Mouse (Mus musculus) midbrain, embryonic 12.5 days (tissue): Measurements from ENCODE around the gene Cpt1a. TPM values are rescaled to one million over a fixed set of nuclear protein-coding genes. Genes with fewer than 3 reads are reported as not detected.

Experiments
- ATAC-seq: fragments of 200-750 bp; cut with Nextera tagmentation; 2 replicates; pipeline ENCODE4 v1.8.0; 2017; ENCODE audit warnings: low read depth, moderate TSS enrichment, moderate library complexity; ENCODE audit not compliant: low FRiP score
- H3K27ac ChIP-seq: fragments of 300-500 bp; sonication (generic); replicated peaks from 2 replicates; pipeline ENCODE4 v1.5.1; 2016; ENCODE audit warnings: mild to moderate bottlenecking
- H3K27me3 ChIP-seq: fragments of 300-500 bp; sonication (generic); 2 replicates; pipeline ENCODE4 v1.6.1; 2016; ENCODE audit warnings: mild to moderate bottlenecking
- H3K36me3 ChIP-seq: fragments of 300-500 bp; sonication (generic); 2 replicates; pipeline ENCODE4 v1.6.1; 2016
- H3K4me1 ChIP-seq: fragments of 300-500 bp; sonication (generic); 2 replicates; pipeline ENCODE4 v1.6.1; 2016
- H3K4me2 ChIP-seq: fragments of 300-500 bp; sonication (generic); replicated peaks from 2 replicates; pipeline ENCODE4 v1.6.1; 2016; ENCODE audit warnings: mild to moderate bottlenecking, moderate library complexity
- H3K4me3 ChIP-seq: fragments of 300-500 bp; sonication (generic); 2 replicates; pipeline ENCODE4 v1.5.1; 2016; ENCODE audit warnings: mild to moderate bottlenecking
- H3K9ac ChIP-seq: fragments of 300-500 bp; sonication (generic); replicated peaks from 2 replicates; pipeline ENCODE4 v1.6.1; 2016; ENCODE audit warnings: mild to moderate bottlenecking, moderate library complexity
- H3K9me3 ChIP-seq: fragments of 300-500 bp; sonication (generic); 2 replicates; pipeline ENCODE4 v1.6.1; 2016; ENCODE audit warnings: mild to moderate bottlenecking
- WGBS: fragments of 180-500 bp; shearing (Covaris S2); methylation state at CpG from one replicate; pipeline ENCODE4 v1.1.7; 2016; 5-methylcytosine and 5-hydroxymethylcytosine counted together
- polyA plus RNA-seq: library from polyadenylated mRNA; unstranded; fragments of >200 nt; fragmentation: Nextera tagmentation; extraction: Ambion mirVana; gene quantifications from 2 replicates; pipeline ENCODE4 v1.2.1, GENCODE M21; 2016

The Cpt1a gene
- polyA plus RNA-seq: 13.0 and 13.3 TPM in 2 replicates

GRCm38 (mm10) chr19:3322261-3322969 lies at the start of gene Cpt1a:
Gene Cpt1a, plus strand, starts transcription at chr19:3322334.
- peaks cover 40% of the 10 kb centered on the region for H3K4me1 ChIP-seq
- 5% methylated on average over 26 of the region's 26 CpGs for WGBS
- no peaks in the 10 kb centered on the region for H3K9me3 ChIP-seq
- peak within 1 kb of the TSS; percentile 91 for H3K4me2 ChIP-seq
- H3K4me3 ChIP-seq: peak within 1 kb of the TSS; percentile 53
- peaks cover 53% of the 10 kb centered on the region for H3K27me3 ChIP-seq
- peak within 1 kb of the TSS; percentile 51 for H3K9ac ChIP-seq
- no peak within 1 kb of the TSS for H3K27ac ChIP-seq
- H3K36me3 ChIP-seq: no peaks in the 10 kb centered on the region
- no peak for ATAC-seq

DNA sequence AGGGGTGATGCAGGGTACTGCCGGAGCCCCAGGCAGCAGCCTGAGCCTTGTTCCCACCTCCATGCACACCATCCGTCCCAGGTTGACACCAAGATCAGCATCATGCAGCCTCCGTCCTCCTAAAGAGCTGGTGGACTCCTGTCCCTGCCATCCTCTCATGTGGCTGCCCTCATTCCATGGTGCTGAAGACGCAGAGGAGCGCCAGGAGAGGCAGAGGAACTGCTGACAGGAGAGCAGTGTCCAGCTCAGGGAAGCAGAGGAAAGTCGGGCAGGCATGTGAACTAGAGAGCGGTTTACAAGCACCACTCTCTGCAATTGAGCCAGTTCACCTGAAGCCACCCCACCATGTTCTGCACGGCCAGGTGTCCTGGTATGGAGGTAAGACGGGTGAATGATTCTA lies 48.8 kb upstream of the Cpt1a start:
- no peak for ATAC-seq
- Histone ChIP-seq H3K36me3 (peaks cover 97% of the 10 kb centered on the region), H3K9me3 (no peaks in the 10 kb centered on the region), H3K9ac (no peak overlapping the region), H3K4me2 (no peak overlapping the region), H3K27ac (no peak overlapping the region), H3K4me3 (no peak overlapping the region), H3K27me3 (no peaks in the 10 kb centered on the region), H3K4me1 (no peaks in the 10 kb centered on the region)
- 90% methylated on average over 9 of the region's 9 CpGs for WGBS

DNA sequence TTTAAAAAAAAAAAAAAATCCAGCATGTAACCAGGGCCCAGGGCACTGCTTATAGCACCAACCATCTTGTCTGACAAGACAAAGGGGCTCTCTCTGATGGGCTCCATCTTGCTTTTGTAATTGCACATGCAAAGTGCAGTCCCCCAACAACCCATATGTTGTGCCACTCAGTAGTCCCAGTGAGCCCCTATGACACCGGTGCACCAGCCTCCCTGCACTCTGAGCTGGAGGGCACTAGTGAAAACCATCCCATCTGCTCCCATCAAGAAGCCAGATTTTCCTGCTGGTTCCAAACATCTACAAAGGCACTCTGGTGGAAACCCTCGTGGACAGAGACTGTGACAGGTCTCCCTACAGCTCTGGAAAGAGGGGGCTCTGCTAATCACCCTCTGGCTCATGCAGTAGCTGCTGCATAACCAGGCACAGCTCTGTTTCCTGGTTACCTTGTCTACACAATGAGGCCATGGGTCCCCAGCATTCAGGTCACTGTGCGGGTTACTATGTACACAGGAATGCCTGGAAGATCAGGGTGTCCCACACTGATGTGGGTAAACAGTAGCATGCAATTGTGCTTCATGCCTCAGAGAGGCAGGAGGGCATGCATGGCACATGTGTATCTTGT lies 46.3 kb upstream of the Cpt1a start:
- Histone ChIP-seq H3K9ac (no peak overlapping the region), H3K4me2 (no peak overlapping the region), H3K27me3 (no peaks in the 10 kb centered on the region), H3K27ac (no peak overlapping the region), H3K4me3 (no peak overlapping the region), H3K9me3 (no peaks in the 10 kb centered on the region), H3K4me1 (no peaks in the 10 kb centered on the region), H3K36me3 (peaks cover 89% of the 10 kb centered on the region)
- ATAC-seq: no peak
- 86% methylated on average over 3 of the region's 3 CpGs for WGBS

- whole genome bisulfite sequencing: 75% methylated on average over 4 of the region's 4 CpGs
- Histone ChIP-seq H3K4me2 (peak overlapping the region; percentile 65), H3K27ac (no peak overlapping the region), H3K4me1 (peaks cover 17% of the 10 kb centered on the region), H3K36me3 (peaks cover 53% of the 10 kb centered on the region), H3K9ac (peak overlapping the region; percentile 62), H3K27me3 (no peaks in the 10 kb centered on the region), H3K9me3 (no peaks in the 10 kb centered on the region), H3K4me3 (peak overlapping the region; percentile 83)
- ATAC-seq: 0 out of 2 replicates have a peak, but pooled peaks have one; percentile 19
Observed at GRCm38 (mm10) chr19:3281886-3282285, 40.2 kb upstream of the Cpt1a start.

DNA sequence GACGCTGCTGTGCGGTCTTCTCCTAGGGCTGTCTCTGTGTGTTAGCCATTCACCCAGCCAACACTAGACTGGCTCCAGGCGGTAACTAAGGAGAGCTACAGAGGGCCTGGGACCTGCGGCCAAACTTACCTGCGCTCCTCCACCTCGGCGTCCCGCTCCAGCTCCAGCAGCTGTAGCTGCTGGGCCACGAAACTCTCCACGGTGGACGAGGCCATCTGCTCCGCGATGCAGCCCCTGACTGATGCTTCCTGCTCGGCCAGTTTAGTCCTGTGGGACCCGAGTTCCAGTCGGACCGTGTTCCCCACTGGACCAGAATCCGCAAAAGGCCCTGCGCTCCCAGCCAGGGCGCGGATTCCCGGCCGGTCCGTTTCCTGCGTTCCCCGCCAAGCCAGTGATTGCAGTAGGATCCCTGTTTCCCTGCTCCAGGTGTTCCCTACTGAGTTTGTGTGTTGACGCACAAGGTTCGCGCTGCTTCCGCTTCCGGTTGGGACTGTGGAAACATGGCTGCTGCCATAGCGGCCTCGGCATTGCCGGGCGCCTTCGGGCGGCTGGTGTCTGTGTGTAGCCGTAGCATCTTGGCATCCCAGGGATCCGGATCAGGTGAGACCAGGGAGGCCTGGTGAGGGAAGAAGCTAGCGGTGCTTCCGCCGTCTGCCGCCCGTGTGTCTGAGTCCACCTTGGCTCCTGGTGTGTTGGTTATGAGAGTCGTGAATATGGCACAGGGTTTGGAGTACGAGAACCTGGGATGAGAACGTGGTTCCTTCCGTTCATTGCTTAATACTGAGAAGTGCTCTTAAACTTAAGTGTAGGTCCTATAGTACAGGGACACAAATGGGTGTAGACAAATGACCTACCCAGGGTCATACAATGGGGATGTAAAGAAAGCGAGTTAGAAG lies 39.3 kb upstream of the Cpt1a start, which contains the start of the genes Mrpl21 and Ighmbp2:
Mrpl21 (plus strand) TSS at position 330 of the 896 bp plus-strand sequence.
Ighmbp2 (minus strand) TSS at position 446 of the 896 bp plus-strand sequence.
- Histone ChIP-seq H3K9ac (peak within 1 kb of the TSS; percentile 62), H3K4me2 (peak within 1 kb of the TSS; percentile 65), H3K36me3 (peaks cover 53% of the 10 kb centered on the region), H3K4me1 (peaks cover 17% of the 10 kb centered on the region), H3K4me3 (peak within 1 kb of the TSS; percentile 83), H3K9me3 (no peaks in the 10 kb centered on the region), H3K27me3 (no peaks in the 10 kb centered on the region), H3K27ac (peak within 1 kb of the TSS; percentile 69)
- ATAC-seq: peak; percentile 91
- under 1% methylated on average over 49 of the region's 49 CpGs for WGBS

DNA sequence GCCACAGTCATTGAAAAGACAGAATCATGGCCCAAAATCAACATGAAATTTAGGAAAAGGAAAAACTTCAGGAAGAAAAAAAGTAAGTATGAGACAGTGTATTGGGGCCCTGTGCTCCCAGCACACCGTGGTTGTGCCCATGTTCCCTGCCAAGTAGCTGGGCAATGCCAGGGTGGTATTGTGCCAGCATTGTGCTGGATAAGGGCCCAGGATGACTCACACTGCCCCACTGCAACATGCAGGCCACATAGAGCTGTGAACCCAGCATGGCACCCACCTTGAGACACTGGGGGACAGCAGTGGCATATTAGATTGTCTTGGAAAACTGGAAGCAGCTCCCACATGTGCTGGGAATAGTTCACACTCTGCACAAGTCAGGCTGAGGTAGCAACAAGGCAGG lies 33.1 kb upstream of the Cpt1a start:
- Histone ChIP-seq H3K9me3 (no peaks in the 10 kb centered on the region), H3K4me2 (no peak overlapping the region), H3K4me1 (no peaks in the 10 kb centered on the region), H3K36me3 (peaks cover 67% of the 10 kb centered on the region), H3K27me3 (no peaks in the 10 kb centered on the region), H3K27ac (no peak overlapping the region), H3K9ac (no peak overlapping the region), H3K4me3 (no peak overlapping the region)
- 100% methylated on average over 1 of the region's 1 CpGs for WGBS
- no peak for ATAC-seq

DNA sequence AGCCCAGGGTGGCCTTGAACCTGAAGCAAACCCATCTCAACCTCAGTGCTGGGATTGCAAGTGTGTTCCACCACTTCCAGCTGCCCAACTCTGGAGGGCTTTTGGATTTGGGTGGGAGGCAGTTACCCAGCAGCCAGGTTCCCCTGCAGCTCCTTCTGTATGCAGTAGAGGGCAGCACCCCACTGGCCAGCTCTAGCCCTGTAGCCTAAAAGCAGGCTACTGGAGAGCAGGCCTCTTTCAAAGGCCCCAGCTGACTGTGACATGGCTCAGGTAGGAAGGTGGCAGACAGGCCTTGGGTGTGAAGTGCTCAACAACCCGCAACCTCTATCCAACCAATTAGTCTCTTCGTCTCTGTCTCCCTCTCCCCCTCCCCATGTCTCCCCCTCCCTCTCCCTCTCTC lies 30.1 kb upstream of the Cpt1a start:
- WGBS: 82% methylated on average over 2 of the region's 2 CpGs
- Histone ChIP-seq H3K36me3 (peaks cover 49% of the 10 kb centered on the region), H3K9me3 (no peaks in the 10 kb centered on the region), H3K4me1 (no peaks in the 10 kb centered on the region), H3K4me2 (no peak overlapping the region), H3K4me3 (no peak overlapping the region), H3K27ac (no peak overlapping the region), H3K27me3 (no peaks in the 10 kb centered on the region), H3K9ac (no peak overlapping the region)
- ATAC-seq: peak; percentile 76

DNA sequence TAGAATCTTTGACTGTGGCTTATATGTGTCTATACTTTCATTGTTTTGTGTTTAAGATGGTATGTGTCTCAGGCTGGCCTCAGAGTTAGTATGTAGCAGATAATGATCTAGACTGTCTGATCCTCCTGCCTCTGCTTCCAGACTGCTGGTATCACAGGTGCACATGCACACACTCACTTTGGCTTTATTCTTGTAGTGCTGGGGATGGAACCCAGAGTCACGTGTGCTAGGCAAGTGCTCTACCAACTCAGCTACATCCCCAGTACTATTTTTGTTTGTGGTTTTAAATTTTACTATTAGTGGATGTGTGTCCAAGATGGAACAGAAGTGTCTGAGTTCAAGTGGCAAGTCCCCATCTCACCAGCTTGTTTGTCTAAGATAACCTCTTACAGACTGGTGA lies 29.1 kb upstream of the Cpt1a start:
- Histone ChIP-seq H3K9ac (no peak overlapping the region), H3K4me1 (no peaks in the 10 kb centered on the region), H3K36me3 (peaks cover 39% of the 10 kb centered on the region), H3K27ac (no peak overlapping the region), H3K27me3 (no peaks in the 10 kb centered on the region), H3K9me3 (no peaks in the 10 kb centered on the region), H3K4me3 (no peak overlapping the region), H3K4me2 (no peak overlapping the region)
- whole genome bisulfite sequencing: 97% methylated on average over 1 of the region's 1 CpGs
- ATAC-seq: no peak

DNA sequence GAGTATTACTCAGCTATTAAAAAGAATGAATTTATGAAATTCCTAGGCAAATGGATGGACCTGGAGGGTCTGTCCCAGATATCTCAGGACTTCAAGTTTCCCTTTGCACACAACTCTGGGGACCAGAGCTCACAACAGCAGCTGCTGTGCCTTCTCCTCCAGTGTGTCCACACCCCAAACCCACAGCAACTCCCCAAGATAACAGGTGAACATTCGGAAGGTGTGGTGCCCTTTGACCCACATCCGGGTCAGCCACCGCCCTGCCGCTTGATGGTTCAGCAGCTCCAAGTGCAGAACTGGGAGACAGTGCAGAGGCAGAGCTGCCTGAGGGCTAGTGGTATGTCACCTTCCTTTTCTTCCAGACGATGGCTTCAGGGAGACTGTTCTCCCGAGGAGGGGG lies 26.9 kb upstream of the Cpt1a start:
- Histone ChIP-seq H3K27ac (no peak overlapping the region), H3K36me3 (peaks cover 18% of the 10 kb centered on the region), H3K4me3 (no peak overlapping the region), H3K4me2 (no peak overlapping the region), H3K9me3 (no peaks in the 10 kb centered on the region), H3K4me1 (no peaks in the 10 kb centered on the region), H3K9ac (no peak overlapping the region), H3K27me3 (no peaks in the 10 kb centered on the region)
- ATAC-seq: no peak
- WGBS: 93% methylated on average over 6 of the region's 6 CpGs

GRCm38 (mm10) chr19:3297034-3297433 lies 25.1 kb upstream of the Cpt1a start:
- Histone ChIP-seq H3K9me3 (no peaks in the 10 kb centered on the region), H3K36me3 (peaks cover 3% of the 10 kb centered on the region; the same call in 1 of the 2 replicates), H3K4me2 (no peak overlapping the region), H3K9ac (no peak overlapping the region), H3K4me3 (no peak overlapping the region), H3K27me3 (no peaks in the 10 kb centered on the region), H3K4me1 (no peaks in the 10 kb centered on the region), H3K27ac (no peak overlapping the region)
- ATAC-seq: no peak

- ATAC-seq: no peak
- Histone ChIP-seq H3K4me2 (no peak overlapping the region), H3K9ac (no peak overlapping the region), H3K4me1 (no peaks in the 10 kb centered on the region), H3K27me3 (no peaks in the 10 kb centered on the region), H3K4me3 (no peak overlapping the region), H3K27ac (no peak overlapping the region), H3K9me3 (no peaks in the 10 kb centered on the region), H3K36me3 (peaks cover 3% of the 10 kb centered on the region; the same call in 1 of the 2 replicates)
- WGBS: 88% methylated on average over 7 of the region's 7 CpGs
Observed at GRCm38 (mm10) chr19:3297775-3298174, 24.4 kb upstream of the Cpt1a start.

- Histone ChIP-seq H3K27me3 (peaks cover 12% of the 10 kb centered on the region; the same call in 1 of the 2 replicates), H3K4me3 (no peak overlapping the region), H3K4me1 (no peaks in the 10 kb centered on the region), H3K36me3 (no peaks in the 10 kb centered on the region), H3K4me2 (no peak overlapping the region), H3K27ac (no peak overlapping the region), H3K9me3 (no peaks in the 10 kb centered on the region), H3K9ac (no peak overlapping the region)
- 65% methylated on average over 4 of the region's 4 CpGs for whole genome bisulfite sequencing
- ATAC-seq: no peak
Observed at GRCm38 (mm10) chr19:3304017-3304416, 18.1 kb upstream of the Cpt1a start.
